In genomic region chr12:84516642-84517041, GRCm38 (mm10) we compare ENCODE assay signal across 18 mouse cellular contexts. TPM values are rescaled to one million over a fixed set of nuclear protein-coding genes. Genes with fewer than 3 reads are reported as not detected.
DNase-seq lines count a peak whose midpoint lies in the region; TF ChIP-seq lines count a peak whose summit lies in the region.
"Had no signal": no experiment of that assay in that cellular context is flagged by ENCODE, and none has a peak within 500 bp of the region (broad histone marks: within the 10 kb centered on the region; RNA-seq: fewer than 3 reads in every experiment).

No protein-coding gene starts in this region.

- peaks cover 1% of the 10 kb centered on the region; the same call in 1 of the 2 replicates for H3K36me3 ChIP-seq in kidney, adult 2 months (ENCODE audit: control insufficient read depth, insufficient read depth, low read length)
- H3K36me3 ChIP-seq: hindbrain, embryonic 12.5 days; midbrain, embryonic 13.5 days had no signal

- TF ChIP-seq POLR2A in kidney, adult 2 months (IDR thresholded peaks at IDR 0.05; ENCODE audit: low read depth, low read length): no peak
- TF ChIP-seq POLR2A in brain, embryonic 14.5 days (IDR thresholded peaks at IDR 0.05; ENCODE audit: borderline replicate concordance, extremely low read depth, insufficient read depth, insufficient read length, poor library complexity, severe bottlenecking): no peak

- no peak overlapping the region for H3K27ac ChIP-seq in kidney, adult 2 months (ENCODE audit: insufficient read depth, low read depth, low read length)
- H3K27ac ChIP-seq: hindbrain, embryonic 12.5 days; macrophage; midbrain, embryonic 13.5 days had no signal

- intact Hi-C loops in left cerebral cortex, postnatal 4 days (cut with DNase I): no loop called here

- no peak overlapping the region for H3K4me3 ChIP-seq in kidney, adult 2 months (ENCODE audit: insufficient read depth, low read depth, low read length)
- H3K4me3 ChIP-seq: hindbrain, embryonic 12.5 days; liver, embryonic 13.5 days; midbrain, embryonic 13.5 days had no signal

- no peak for DNase-seq in kidney, adult 2 months
- DNase-seq in kidney, postnatal 10 days: no peak
- DNase-seq in thymus, postnatal 4 days: peak; percentile 22
- no peak for DNase-seq in thymus, postnatal 25 days
- DNase-seq in brain, embryonic 14.5 days (ENCODE audit: low read depth): no peak
- DNase-seq in left cerebral cortex, postnatal 4 days: no peak
- no peak for DNase-seq in adrenal gland, adult 2 months
- DNase-seq: cerebellum, adult 8-10 months; kidney, adult 11 months; liver, embryonic 13.5 days; thymus, postnatal 36 days had no signal

- peak; percentile 22; the same call in 1 of the 2 replicates for TF ChIP-seq CTCF in kidney, adult 2 months (conservative IDR thresholded peaks at IDR 0.05; ENCODE audit: insufficient read depth, insufficient read length, low read depth, low read length)
- peak; percentile 22; the same call in 1 of the 2 replicates for TF ChIP-seq CTCF in brain, embryonic 14.5 days (IDR thresholded peaks at IDR 0.05; ENCODE audit: borderline replicate concordance, extremely low read depth, insufficient read depth, insufficient read length)

- WGBS in kidney, adult 2 months: 100% methylated on average over 1 of the region's 1 CpGs

- no peaks in the 10 kb centered on the region for H3K27me3 ChIP-seq in kidney, adult 2 months (replicated peaks; ENCODE audit: control insufficient read depth, insufficient read depth, low read length)
- H3K27me3 ChIP-seq: hindbrain, embryonic 12.5 days; liver, embryonic 13.5 days; midbrain, embryonic 13.5 days had no signal

- H3K4me1 ChIP-seq in kidney, adult 2 months (ENCODE audit: control insufficient read depth, insufficient read depth, low read length): peaks cover 7% of the 10 kb centered on the region; the same call in 1 of the 2 replicates
- H3K4me1 ChIP-seq: hindbrain, embryonic 12.5 days; midbrain, embryonic 13.5 days had no signal

RNA-seq across cellular contexts. Expression of gene Vsx2, which starts 52.9 kb away (rescaled TPM):
- not detected in 2 replicates for polyA plus RNA-seq in kidney, adult 2 months (2012; rRNA removed)
- 2.5 and 5.8 TPM in 2 replicates for polyA plus RNA-seq in brain, embryonic 14.5 days (2012; rRNA removed)
- total RNA-seq in left cerebral cortex, postnatal 4 days (2021): not detected
- not detected for total RNA-seq in adrenal gland, adult 2 months (2021)
- not detected in 2 replicates for polyA plus RNA-seq in adrenal gland, adult 2 months (2012; rRNA removed)
- total RNA-seq: gastrocnemius, postnatal 4 days had no signal
- polyA plus RNA-seq: heart, embryonic 14.5 days; large intestine, adult 2 months; liver, embryonic 13.5 days; macrophage; stomach, embryonic 14.5 days had no signal
